Mouse (Mus musculus) intestine, postnatal 0 days (tissue): ENCODE data around the gene Xab2. TPM values are rescaled to one million over a fixed set of nuclear protein-coding genes. Genes with fewer than 3 reads are reported as not detected.

ENCODE experiments used
- ATAC-seq: fragments of 200-750 bp; cut with Nextera tagmentation; 2 replicates; pipeline ENCODE4 v1.8.0; 2017; ENCODE audit warnings: mild to moderate bottlenecking, moderate TSS enrichment, moderate library complexity
- H3K27ac ChIP-seq: fragments of 300-500 bp; sonication (generic); 2 replicates; pipeline ENCODE4 v1.5.1; 2014; ENCODE audit warnings: mild to moderate bottlenecking, low read depth, low read length, moderate library complexity
- H3K27me3 ChIP-seq: fragments of 300-500 bp; sonication (generic); replicated peaks from 2 replicates; pipeline ENCODE4 v1.6.1; 2014; ENCODE audit warnings: low read length, mixed read lengths; ENCODE audit not compliant: control insufficient read depth, insufficient read depth
- H3K36me3 ChIP-seq: fragments of 300-500 bp; sonication (generic); 2 replicates; pipeline ENCODE4 v1.6.1; 2014; ENCODE audit warnings: mild to moderate bottlenecking, moderate library complexity; ENCODE audit not compliant: control insufficient read depth, insufficient read depth
- H3K4me1 ChIP-seq: fragments of 300-500 bp; sonication (generic); replicated peaks from 2 replicates; pipeline ENCODE4 v1.6.1; 2014; ENCODE audit warnings: antibody characterized with exemption, low read length, mixed read lengths; ENCODE audit not compliant: control insufficient read depth, insufficient read depth
- H3K4me2 ChIP-seq: fragments of 300-500 bp; sonication (generic); replicated peaks from 2 replicates; pipeline ENCODE4 v1.6.1; 2014; ENCODE audit warnings: low read depth, mild to moderate bottlenecking, moderate library complexity
- H3K4me3 ChIP-seq: fragments of 300-500 bp; sonication (generic); 2 replicates; pipeline ENCODE4 v1.5.1; 2014; ENCODE audit warnings: low read depth, low read length
- H3K9ac ChIP-seq: fragments of 300-500 bp; sonication (generic); 2 replicates; pipeline ENCODE4 v1.6.1; 2014; ENCODE audit warnings: mild to moderate bottlenecking, low read depth, low read length
- H3K9me3 ChIP-seq: fragments of 300-500 bp; sonication (generic); 2 replicates; pipeline ENCODE4 v1.6.1; 2016; ENCODE audit warnings: mixed run types; ENCODE audit not compliant: control insufficient read depth
- CTCF ChIP-seq: sonication (generic); IDR thresholded peaks from 2 replicates; pipeline ENCODE4 v1.5.1; 2016; ENCODE audit warnings: low read depth, mild to moderate bottlenecking, control low read depth, antibody characterized with exemption, moderate library complexity
- WGBS: fragments of 180-500 bp; shearing (Covaris S2); extraction: QIAGEN DNeasy Blood & Tissue Kit; methylation state at CpG from one replicate; pipeline ENCODE4 v1.1.7; 2014; 5-methylcytosine and 5-hydroxymethylcytosine counted together
- polyA plus RNA-seq: library from polyadenylated mRNA; unstranded; fragments of >200 nt; fragmentation: Nextera tagmentation; extraction: Ambion mirVana; gene quantifications from 2 replicates; pipeline ENCODE4 v1.2.1, GENCODE M21; 2015

The Xab2 gene
- 16.8 and 17.5 TPM in 2 replicates for polyA plus RNA-seq

DNA sequence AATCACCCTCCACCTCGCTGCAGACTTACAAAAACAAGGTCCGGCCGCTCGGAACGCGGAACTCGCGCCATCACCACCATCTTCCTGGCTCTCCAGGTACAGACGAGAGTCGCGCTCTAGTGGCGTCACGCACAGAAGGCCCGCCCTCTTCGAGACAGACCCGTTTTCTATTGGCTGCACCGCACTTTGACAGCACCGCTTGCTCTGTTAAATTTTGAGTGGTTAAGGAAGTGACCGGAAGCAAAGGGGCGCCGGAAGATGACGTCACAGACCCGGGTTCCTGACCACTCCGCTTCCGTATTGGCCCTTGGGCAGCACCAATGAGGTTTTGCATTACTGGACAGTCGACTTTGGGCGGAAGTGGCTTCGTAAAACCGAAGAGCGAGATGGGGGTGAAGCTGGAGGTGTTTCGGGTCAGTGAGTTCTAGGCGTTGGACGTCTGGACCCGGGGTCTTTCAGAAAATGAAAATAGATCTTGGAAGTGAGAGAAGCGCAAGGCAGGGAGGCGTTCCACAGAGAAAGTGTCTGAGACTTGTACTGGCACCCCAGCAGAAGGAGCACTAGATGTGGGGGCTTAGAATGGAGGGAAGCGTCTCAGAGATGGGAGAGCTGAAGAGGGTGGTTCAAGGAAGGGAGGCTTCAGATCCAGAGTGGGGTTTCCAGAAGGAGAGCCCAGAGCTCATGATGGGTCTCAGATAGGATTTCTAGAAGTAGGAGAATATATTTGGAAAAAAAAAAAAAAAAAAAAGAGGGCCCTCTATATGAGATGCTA lies at the start of gene Xab2, which contains the start of gene Pet100:
Xab2 (minus strand) TSS at position 118 of the 772 bp plus-strand sequence.
Pet100 (plus strand) TSS at position 350 of the 772 bp plus-strand sequence.
- WGBS: under 1% methylated on average over 37 of the region's 37 CpGs
- peak within 1 kb of the TSS; percentile 92 for H3K4me3 ChIP-seq
- peak within 1 kb of the TSS; percentile 84 for H3K9ac ChIP-seq
- peaks cover 23% of the 10 kb centered on the region for H3K36me3 ChIP-seq
- no peaks in the 10 kb centered on the region for H3K27me3 ChIP-seq
- peak within 1 kb of the TSS; percentile 89 for H3K4me2 ChIP-seq
- H3K27ac ChIP-seq: no peak within 1 kb of the TSS
- no peaks in the 10 kb centered on the region for H3K9me3 ChIP-seq
- no peak for TF ChIP-seq CTCF
- peaks cover 6% of the 10 kb centered on the region for H3K4me1 ChIP-seq
- peak; percentile 99 for ATAC-seq

DNA sequence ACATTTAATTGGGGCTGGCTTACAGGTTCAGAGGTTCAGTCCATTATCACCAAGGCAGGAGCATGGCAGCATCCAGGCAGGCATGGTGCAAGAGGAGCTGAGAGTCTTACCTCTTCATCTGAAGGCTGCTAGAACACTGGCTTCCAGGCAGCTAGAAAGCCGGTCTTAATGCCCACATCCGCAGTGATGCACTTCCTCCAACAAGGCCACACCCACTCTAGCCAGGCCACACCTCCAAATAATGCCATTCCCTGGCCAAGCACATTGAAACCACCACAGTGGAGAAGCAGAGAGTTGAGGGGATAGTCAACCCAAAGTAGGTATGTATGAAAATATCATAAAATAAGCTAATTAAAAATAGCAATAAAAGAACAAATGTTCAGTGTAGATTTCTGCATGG lies 49.3 kb upstream of the Xab2 start:
- Histone ChIP-seq H3K9ac (no peak overlapping the region), H3K9me3 (no peaks in the 10 kb centered on the region), H3K4me2 (no peak overlapping the region), H3K4me1 (no peaks in the 10 kb centered on the region), H3K36me3 (no peaks in the 10 kb centered on the region), H3K27me3 (no peaks in the 10 kb centered on the region), H3K27ac (no peak overlapping the region), H3K4me3 (no peak overlapping the region)
- 85% methylated on average over 2 of the region's 2 CpGs for WGBS
- no peak for TF ChIP-seq CTCF
- no peak for ATAC-seq

DNA sequence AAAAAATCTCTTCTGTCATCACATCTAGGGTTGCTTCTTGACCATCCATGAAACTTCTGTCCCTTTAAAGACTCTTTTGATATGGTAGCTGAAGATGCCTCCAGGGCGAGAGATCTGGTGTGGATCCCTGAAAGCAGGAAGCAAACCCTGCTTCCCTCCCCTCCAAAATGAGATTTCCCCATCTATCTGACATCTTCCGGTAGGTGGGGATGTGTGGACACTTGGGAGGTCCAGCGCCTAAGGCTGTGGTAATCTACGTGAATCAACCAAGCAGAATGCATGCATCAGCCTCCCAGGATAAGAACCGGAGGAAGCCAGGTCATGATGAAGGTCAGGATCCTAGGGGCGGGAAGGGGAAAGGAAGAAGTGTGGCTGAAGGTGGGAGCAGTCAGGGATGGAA lies 44.4 kb upstream of the Xab2 start, which contains the start of gene Mcemp1:
Mcemp1 (plus strand) TSS at position 248 of the 400 bp plus-strand sequence.
- no peak for TF ChIP-seq CTCF
- no peak for ATAC-seq
- Histone ChIP-seq H3K4me2 (no peak within 1 kb of the TSS), H3K27ac (no peak within 1 kb of the TSS), H3K27me3 (no peaks in the 10 kb centered on the region), H3K4me3 (no peak within 1 kb of the TSS), H3K9me3 (no peaks in the 10 kb centered on the region), H3K36me3 (no peaks in the 10 kb centered on the region), H3K4me1 (no peaks in the 10 kb centered on the region), H3K9ac (no peak within 1 kb of the TSS)
- WGBS: 71% methylated on average over 6 of the region's 6 CpGs

DNA sequence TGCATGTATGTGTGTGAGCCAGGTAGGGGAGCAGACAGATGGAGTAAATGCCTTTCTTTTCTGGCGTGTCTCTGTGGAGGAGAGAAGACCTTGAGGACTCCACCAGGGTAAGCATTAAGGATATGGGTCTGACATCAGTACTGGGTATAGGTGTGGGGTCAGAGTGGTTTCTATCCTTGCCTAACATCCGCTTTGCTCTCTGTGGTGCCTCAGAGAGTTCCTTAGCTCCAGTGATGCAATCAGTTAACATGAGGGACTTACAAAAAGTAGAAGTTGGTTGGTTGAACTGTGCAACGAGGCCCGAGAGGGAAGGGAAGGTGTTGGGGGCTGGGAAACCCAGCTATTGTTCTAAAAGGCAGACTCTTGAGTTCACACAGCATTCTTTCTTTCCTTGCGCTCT lies 43.3 kb upstream of the Xab2 start:
- Histone ChIP-seq H3K27ac (no peak overlapping the region), H3K9me3 (no peaks in the 10 kb centered on the region), H3K4me2 (no peak overlapping the region), H3K4me1 (no peaks in the 10 kb centered on the region), H3K4me3 (no peak overlapping the region), H3K36me3 (no peaks in the 10 kb centered on the region), H3K27me3 (no peaks in the 10 kb centered on the region), H3K9ac (no peak overlapping the region)
- no peak for TF ChIP-seq CTCF
- WGBS: 39% methylated on average over 5 of the region's 5 CpGs
- no peak for ATAC-seq

DNA sequence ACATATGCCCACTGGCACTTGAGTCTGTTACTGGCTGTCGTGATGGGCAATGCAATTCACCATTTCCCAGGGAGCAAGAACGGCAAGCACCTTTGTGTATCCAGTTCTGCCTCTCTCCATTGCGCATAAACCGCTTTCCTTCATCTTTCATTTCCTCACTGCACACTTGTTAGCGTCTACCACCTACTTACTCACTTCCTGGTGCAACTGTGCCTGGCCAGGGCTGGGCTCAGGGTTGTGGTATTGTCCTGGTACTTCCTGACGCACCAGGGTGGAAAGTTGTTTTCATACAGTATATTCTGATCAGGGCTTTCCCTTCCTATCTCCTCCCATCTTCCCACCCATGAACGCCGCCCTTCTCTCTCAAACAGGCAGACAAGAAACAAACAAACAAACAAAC lies 39.8 kb upstream of the Xab2 start:
- no peaks in the 10 kb centered on the region for H3K4me1 ChIP-seq
- H3K36me3 ChIP-seq: no peaks in the 10 kb centered on the region
- 72% methylated on average over 8 of the region's 8 CpGs for whole genome bisulfite sequencing
- H3K27ac ChIP-seq: no peak overlapping the region
- TF ChIP-seq CTCF: no peak
- ATAC-seq: no peak
- no peak overlapping the region for H3K4me2 ChIP-seq
- H3K9me3 ChIP-seq: no peaks in the 10 kb centered on the region
- H3K27me3 ChIP-seq: 0 out of 2 replicates have a peak, but pooled peaks cover under 1% of the 10 kb centered on the region
- no peak overlapping the region for H3K9ac ChIP-seq
- H3K4me3 ChIP-seq: no peak overlapping the region

DNA sequence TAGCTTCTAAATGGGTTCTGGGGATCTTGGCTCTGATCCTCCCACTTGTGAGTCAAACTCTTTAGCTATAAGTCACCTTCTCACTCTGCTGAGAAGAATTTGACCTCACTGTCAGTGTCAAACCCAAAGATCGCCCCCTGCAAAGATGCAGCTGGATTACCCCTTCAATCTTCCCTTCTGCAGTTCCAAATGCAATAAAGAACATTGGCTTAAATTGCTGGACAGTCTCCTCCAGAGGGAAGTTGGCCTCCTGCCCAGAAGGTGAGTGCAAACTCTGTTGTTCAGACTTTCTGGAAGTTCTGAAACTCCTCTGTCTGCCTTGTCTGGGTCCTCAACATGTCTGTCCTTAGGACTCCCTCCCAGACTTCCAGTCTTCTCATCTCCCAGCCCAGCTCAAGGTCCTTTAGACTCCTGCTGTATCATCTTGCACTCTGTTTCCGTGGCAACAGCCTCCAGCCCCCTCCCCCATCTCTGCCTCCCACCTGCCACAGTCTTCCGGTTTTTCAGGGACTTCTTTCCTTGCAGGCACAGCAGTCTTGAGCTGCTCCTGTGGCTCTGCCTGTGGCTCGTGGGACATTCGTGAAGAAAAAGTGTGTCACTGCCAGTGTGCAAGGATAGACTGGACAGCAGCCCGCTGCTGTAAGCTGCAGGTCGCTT lies 35.7 kb upstream of the Xab2 start:
- Histone ChIP-seq H3K36me3 (no peaks in the 10 kb centered on the region), H3K27me3 (0 out of 2 replicates have a peak, but pooled peaks cover 4% of the 10 kb centered on the region), H3K4me1 (no peaks in the 10 kb centered on the region), H3K9ac (no peak overlapping the region), H3K4me3 (no peak overlapping the region), H3K27ac (no peak overlapping the region), H3K9me3 (no peaks in the 10 kb centered on the region), H3K4me2 (no peak overlapping the region)
- ATAC-seq: no peak
- TF ChIP-seq CTCF: no peak
- WGBS: 26% methylated on average over 7 of the region's 7 CpGs
